Mouse (Mus musculus) testis, adult 2 months (tissue): ENCODE measurements around the gene Gm17175.

ENCODE experiments used
- CTCF ChIP-seq: fragments of 200-500 bp; IDR thresholded peaks from 2 replicates; pipeline ENCODE4 v1.5.1; 2012; ENCODE audit warnings: low read depth, mild to moderate bottlenecking, inconsistent platforms, low read length, moderate library complexity; ENCODE audit not compliant: control insufficient read depth, insufficient read depth, insufficient replicate concordance
- POLR2A ChIP-seq: fragments of 200-500 bp; IDR thresholded peaks from 2 replicates; pipeline ENCODE4 v1.6.1; 2012; ENCODE audit warnings: low read depth, mild to moderate bottlenecking, inconsistent platforms, low read length, moderate library complexity; ENCODE audit not compliant: control insufficient read depth

DNA sequence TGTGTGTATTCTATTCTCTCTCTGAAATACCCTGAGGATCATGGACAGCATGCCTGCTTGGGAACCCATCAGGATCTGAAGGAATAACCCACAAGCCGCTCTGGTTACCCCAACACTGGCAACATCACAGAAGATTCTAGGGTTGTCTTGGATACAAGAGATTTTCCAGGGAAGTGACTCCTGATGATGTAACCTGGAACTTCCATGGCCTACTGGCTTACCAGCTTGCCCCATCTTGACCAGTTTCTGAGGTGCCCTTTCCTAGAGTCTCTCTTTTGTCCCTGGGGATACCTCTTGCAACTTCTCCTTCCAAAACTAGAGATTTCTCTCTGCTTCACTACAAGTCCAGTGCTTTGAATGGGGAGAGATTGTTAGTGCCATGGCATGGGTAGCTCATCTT is 37.3 kb upstream of the Gm17175 start, which contains the start of gene Gm17078:
- TF ChIP-seq POLR2A: no peak
- no peak for TF ChIP-seq CTCF
